In genomic region chr2:178680368-178680767, GRCm38 (mm10) we compare ENCODE assay signal across 27 mouse cellular contexts.
A peak's percentile ranks its signal among the peaks of the same experiment; 100 is the strongest.
DNase-seq lines count a peak whose midpoint lies in the region; ATAC-seq and TF ChIP-seq lines count a peak whose summit lies in the region.
"Had no signal": no experiment of that assay in that cellular context is flagged by ENCODE, and none has a peak within 500 bp of the region (broad histone marks: within the 10 kb centered on the region; RNA-seq: fewer than 3 reads in every experiment).

No protein-coding gene starts in this region.

- no peak overlapping the region for H3K4me3 ChIP-seq in layer of hippocampus, adult 2 months
- H3K4me3 ChIP-seq: embryonic facial prominence, embryonic 13.5 days; forebrain, embryonic 10.5 days; forebrain, embryonic 15.5 days; hindbrain, embryonic 13.5 days; kidney, embryonic 15.5 days; limb, embryonic 10.5 days; limb, embryonic 15.5 days had no signal

- no peak for TF ChIP-seq CTCF in layer of hippocampus, adult 2 months (conservative IDR thresholded peaks at IDR 0.05)

- no peak for DNase-seq in frontal cortex, adult 2 months (ENCODE audit: extremely low spot score in 1 of 2, low spot score in 1 of 2)
- DNase-seq in layer of hippocampus, adult 2 months (ENCODE audit: low spot score in 2 of 2): no peak
- DNase-seq in layer of hippocampus, adult 11-12 months (ENCODE audit: low spot score): no peak
- peak; percentile 4 for DNase-seq in adrenal gland, postnatal 25 days
- DNase-seq in skeletal muscle tissue, adult 2 months (ENCODE audit: low read depth, low spot score): peak; percentile 36
- DNase-seq: B cell, adult 2 months; cerebellum, adult 11-12 months; cerebellum, postnatal 10 days; gastrocnemius, postnatal 14 days; heart, postnatal 36 days; layer of hippocampus, postnatal 36 days; lung, embryonic 14.5 days; lung, postnatal 14 days; midbrain, embryonic 14.5 days; right cerebral cortex, postnatal 4 days; thymus, adult 2 months; thymus, postnatal 36 days had no signal

- ATAC-seq in frontal cortex, adult (ENCODE audit: low TSS enrichment): peak; percentile 50; the same call in 1 of the 2 replicates
- ATAC-seq: forebrain, embryonic 15.5 days; intestine, embryonic 16.5 days had no signal

- H3K27ac ChIP-seq in layer of hippocampus, adult 2 months: peak overlapping the region; percentile 32; the same call in 1 of the 2 replicates
- H3K27ac ChIP-seq: embryonic facial prominence, embryonic 13.5 days; forebrain, embryonic 10.5 days; forebrain, embryonic 15.5 days; hindbrain, embryonic 13.5 days; kidney, embryonic 15.5 days; limb, embryonic 10.5 days; limb, embryonic 15.5 days; liver, embryonic 14.5 days had no signal

Comparison
In these comparisons a context has a peak if more than half of its experiments do, and no peak if none do; other contexts are left out.
1. DNase-seq: peak in adrenal gland, postnatal 25 days (single experiment) and skeletal muscle tissue, adult 2 months (single experiment); none in frontal cortex, adult 2 months (0 of 2), layer of hippocampus, adult 2 months (0 of 2) and layer of hippocampus, adult 11-12 months (single experiment).